Mouse (Mus musculus) hindbrain, embryonic 16.5 days (tissue): ENCODE measurements around the gene Cd300lg. TPM values are rescaled to one million over a fixed set of nuclear protein-coding genes. Genes with fewer than 3 reads are reported as not detected.
A peak's percentile ranks its signal among the peaks of the same experiment; 100 is the strongest.

Experiments
- ATAC-seq: fragments of 200-750 bp; cut with Nextera tagmentation; 2 replicates; pipeline ENCODE4 v1.8.0; 2017; ENCODE audit warnings: moderate TSS enrichment, moderate library complexity
- H3K27ac ChIP-seq: fragments of 300-500 bp; sonication (generic); 2 replicates; pipeline ENCODE4 v1.5.1; 2014; ENCODE audit warnings: low read depth, mild to moderate bottlenecking, control low read depth, low read length, moderate library complexity
- H3K27me3 ChIP-seq: fragments of 300-500 bp; sonication (generic); replicated peaks from 2 replicates; pipeline ENCODE4 v1.6.1; 2014; ENCODE audit warnings: low read length; ENCODE audit not compliant: control insufficient read depth, insufficient read depth
- H3K36me3 ChIP-seq: fragments of 300-500 bp; sonication (generic); 2 replicates; pipeline ENCODE4 v1.6.1; 2014; ENCODE audit warnings: mild to moderate bottlenecking, low read length, moderate library complexity, mixed read lengths; ENCODE audit not compliant: control insufficient read depth, insufficient read depth
- H3K4me1 ChIP-seq: fragments of 300-500 bp; sonication (generic); 2 replicates; pipeline ENCODE4 v1.6.1; 2014; ENCODE audit warnings: low read depth, low read length; ENCODE audit not compliant: control insufficient read depth, insufficient read depth
- H3K4me2 ChIP-seq: fragments of 300-500 bp; sonication (generic); 2 replicates; pipeline ENCODE4 v1.6.1; 2014; ENCODE audit warnings: mild to moderate bottlenecking, low read length, control low read depth, moderate library complexity
- H3K4me3 ChIP-seq: fragments of 300-500 bp; sonication (generic); 2 replicates; pipeline ENCODE4 v1.5.1; 2014; ENCODE audit warnings: mild to moderate bottlenecking, low read length, control low read depth, moderate library complexity
- H3K9ac ChIP-seq: fragments of 300-500 bp; sonication (generic); 2 replicates; pipeline ENCODE4 v1.6.1; 2014; ENCODE audit warnings: low read depth, mild to moderate bottlenecking, control low read depth, low read length, moderate library complexity
- H3K9me3 ChIP-seq: fragments of 300-500 bp; sonication (generic); 2 replicates; pipeline ENCODE4 v1.6.1; 2014; ENCODE audit warnings: mild to moderate bottlenecking, low read length, moderate library complexity; ENCODE audit not compliant: control insufficient read depth
- WGBS: fragments of 180-500 bp; shearing (Covaris S2); extraction: QIAGEN DNeasy Blood & Tissue Kit; methylation state at CpG from one replicate; pipeline ENCODE4 v1.1.7; 2014; 5-methylcytosine and 5-hydroxymethylcytosine counted together
- polyA plus RNA-seq: library from polyadenylated mRNA; unstranded; fragments of >200 nt; fragmentation: Nextera tagmentation; extraction: Ambion mirVana; gene quantifications from 2 replicates; pipeline ENCODE4 v1.2.1, GENCODE M21; 2015

The Cd300lg gene
- polyA plus RNA-seq, 1 experiment from 2014 or later = 0.54 TPM

GRCm38 (mm10) chr11:102070426-102070825 lies 29.1 kb downstream of the Cd300lg start:
- H3K9me3 ChIP-seq = no peaks in the 10 kb centered on the region
- no peak overlapping the region for H3K9ac ChIP-seq
- peak; percentile 34; the same call in 1 of the 2 replicates for ATAC-seq
- no peak overlapping the region for H3K4me3 ChIP-seq
- H3K4me2 ChIP-seq = peak overlapping the region; percentile 22; the same call in 1 of the 2 replicates
- H3K27me3 ChIP-seq = no peaks in the 10 kb centered on the region
- peaks cover 9% of the 10 kb centered on the region for H3K4me1 ChIP-seq
- H3K27ac ChIP-seq = no peak overlapping the region
- H3K36me3 ChIP-seq = peaks cover 2% of the 10 kb centered on the region; the same call in 1 of the 2 replicates
- WGBS = 3% methylated on average over 13 of the region's 13 CpGs

GRCm38 (mm10) chr11:102072729-102073128 lies 31.4 kb downstream of the Cd300lg start:
- H3K36me3 ChIP-seq = peaks cover 3% of the 10 kb centered on the region
- WGBS = 80% methylated on average over 5 of the region's 5 CpGs

GRCm38 (mm10) chr11:102073722-102074121 lies 32.4 kb downstream of the Cd300lg start:
- Histone ChIP-seq H3K27me3 (no peaks in the 10 kb centered on the region), H3K9ac (no peak overlapping the region), H3K27ac (no peak overlapping the region), H3K4me2 (no peak overlapping the region), H3K4me3 (no peak overlapping the region), H3K36me3 (peaks cover 12% of the 10 kb centered on the region), H3K9me3 (no peaks in the 10 kb centered on the region), H3K4me1 (peaks cover 9% of the 10 kb centered on the region)
- ATAC-seq = no peak
- 63% methylated on average over 14 of the region's 14 CpGs for WGBS

More at GRCm38 (mm10) chr11:102072729-102073128, 31.4 kb downstream of the Cd300lg start:
- Histone ChIP-seq H3K27ac (no peak overlapping the region), H3K4me3 (no peak overlapping the region), H3K9me3 (no peaks in the 10 kb centered on the region), H3K4me2 (no peak overlapping the region), H3K9ac (no peak overlapping the region), H3K27me3 (no peaks in the 10 kb centered on the region), H3K4me1 (peaks cover 9% of the 10 kb centered on the region)
- ATAC-seq = no peak

- WGBS = 0% methylated on average over 18 of the region's 18 CpGs
- H3K9ac ChIP-seq = peak overlapping the region; percentile 73
- H3K4me2 ChIP-seq = peak overlapping the region; percentile 93
- H3K9me3 ChIP-seq = no peaks in the 10 kb centered on the region
- no peaks in the 10 kb centered on the region for H3K27me3 ChIP-seq
- H3K4me1 ChIP-seq = peaks cover 29% of the 10 kb centered on the region
- H3K27ac ChIP-seq = peak overlapping the region; percentile 23; the same call in 1 of the 2 replicates
- peaks cover 13% of the 10 kb centered on the region for H3K36me3 ChIP-seq
- ATAC-seq = peak; percentile 86
- peak overlapping the region; percentile 50 for H3K4me3 ChIP-seq
These were observed 41.0 kb downstream of the Cd300lg start for GRCm38 (mm10) chr11:102082322-102082721.

- 42% methylated on average over 4 of the region's 4 CpGs for WGBS
- H3K9me3 ChIP-seq = no peaks in the 10 kb centered on the region
- peaks cover 29% of the 10 kb centered on the region for H3K4me1 ChIP-seq
- H3K9ac ChIP-seq = no peak overlapping the region
- peaks cover 9% of the 10 kb centered on the region for H3K36me3 ChIP-seq
- H3K4me3 ChIP-seq = no peak overlapping the region
- H3K27ac ChIP-seq = no peak overlapping the region
- peak overlapping the region; percentile 93 for H3K4me2 ChIP-seq
- ATAC-seq = no peak
- no peaks in the 10 kb centered on the region for H3K27me3 ChIP-seq
These were observed 41.9 kb downstream of the Cd300lg start for GRCm38 (mm10) chr11:102083193-102083592.

GRCm38 (mm10) chr11:102084159-102084558 lies 42.9 kb downstream of the Cd300lg start:
- WGBS = 33% methylated on average over 6 of the region's 7 CpGs
- peaks cover 4% of the 10 kb centered on the region; the same call in 1 of the 2 replicates for H3K36me3 ChIP-seq

GRCm38 (mm10) chr11:102086331-102086730 lies 45.0 kb downstream of the Cd300lg start:
- WGBS = 9% methylated on average over 3 of the region's 3 CpGs
- peaks cover 4% of the 10 kb centered on the region; the same call in 1 of the 2 replicates for H3K36me3 ChIP-seq
- peak overlapping the region; percentile 72 for H3K4me2 ChIP-seq
- no peaks in the 10 kb centered on the region for H3K27me3 ChIP-seq
- no peaks in the 10 kb centered on the region for H3K9me3 ChIP-seq
- H3K4me1 ChIP-seq = peaks cover 33% of the 10 kb centered on the region
- H3K4me3 ChIP-seq = peak overlapping the region; percentile 80
- peak overlapping the region; percentile 97 for H3K27ac ChIP-seq
- ATAC-seq = no peak
- H3K9ac ChIP-seq = peak overlapping the region; percentile 87

More at GRCm38 (mm10) chr11:102084159-102084558, 42.9 kb downstream of the Cd300lg start:
- Histone ChIP-seq H3K27me3 (no peaks in the 10 kb centered on the region), H3K27ac (no peak overlapping the region), H3K9ac (no peak overlapping the region), H3K9me3 (no peaks in the 10 kb centered on the region), H3K4me2 (no peak overlapping the region), H3K4me3 (no peak overlapping the region), H3K4me1 (peaks cover 29% of the 10 kb centered on the region)
- ATAC-seq = no peak

- Histone ChIP-seq H3K9ac (peak overlapping the region; percentile 87), H3K4me1 (peaks cover 25% of the 10 kb centered on the region)
- peak; percentile 84 for ATAC-seq
These were observed 45.9 kb downstream of the Cd300lg start for GRCm38 (mm10) chr11:102087081-102087751.

More at GRCm38 (mm10) chr11:102087081-102087751, 45.9 kb downstream of the Cd300lg start:
- H3K36me3 ChIP-seq = peaks cover 4% of the 10 kb centered on the region; the same call in 1 of the 2 replicates
- peak overlapping the region; percentile 80 for H3K4me3 ChIP-seq
- no peaks in the 10 kb centered on the region for H3K9me3 ChIP-seq
- H3K4me2 ChIP-seq = peak overlapping the region; percentile 72
- no peaks in the 10 kb centered on the region for H3K27me3 ChIP-seq
- WGBS = under 1% methylated on average over 37 of the region's 39 CpGs
- H3K27ac ChIP-seq = peak overlapping the region; percentile 97
